Comparison of ENCODE assay signal across 9 mouse cellular contexts in genomic region chr3:116614295-116614892, GRCm38 (mm10). TPM values are rescaled to one million over a fixed set of nuclear protein-coding genes. Genes with fewer than 3 reads are reported as not detected.
A peak's percentile ranks its signal among the peaks of the same experiment; 100 is the strongest.
DNase-seq lines count a peak whose midpoint lies in the region; ATAC-seq lines count a peak whose summit lies in the region.
"Had no signal": no experiment of that assay in that cellular context is flagged by ENCODE, and none has a peak within 500 bp of the region (broad histone marks: within the 10 kb centered on the region; RNA-seq: fewer than 3 reads in every experiment).

TSS of gene Trmt13 (minus strand) at chr3:116614587.

- no peak within 1 kb of the TSS for H3K27ac ChIP-seq in forebrain, embryonic 15.5 days (replicated peaks)

- DNase-seq in gastrocnemius, postnatal 25 days = peak; percentile 6
- DNase-seq in gastrocnemius, postnatal 36 days = no peak
- peak; percentile 26 for DNase-seq in R1 (ENCODE audit: low read depth, low spot score)
- DNase-seq in layer of hippocampus, postnatal 25 days (ENCODE audit: extremely low spot score in 1 of 2, low spot score in 1 of 2) = no peak
- peak; percentile 51 for DNase-seq in lung, postnatal 10 days
- no peak for DNase-seq in cerebellum, adult 18-20 months
- no peak for DNase-seq in T-cell, adult 2 months (ENCODE audit: low spot score)

- no peak within 1 kb of the TSS for H3K4me2 ChIP-seq in forebrain, embryonic 15.5 days (replicated peaks)

- H3K9me3 ChIP-seq in forebrain, embryonic 15.5 days = no peaks in the 10 kb centered on the region
- H3K9me3 ChIP-seq: megakaryocyte, embryonic 14.5 days had no signal

- ATAC-seq in forebrain, embryonic 15.5 days (replicated peaks) = no peak

- intact Hi-C loops in gastrocnemius, postnatal 36 days (cut with DNase I) = no loop called here

- peaks cover 40% of the 10 kb centered on the region for H3K36me3 ChIP-seq in forebrain, embryonic 15.5 days

- WGBS in forebrain, embryonic 15.5 days = 89% methylated on average over 10 of the region's 10 CpGs

- H3K4me3 ChIP-seq in forebrain, embryonic 15.5 days = no peak within 1 kb of the TSS
- H3K4me3 ChIP-seq: megakaryocyte, embryonic 14.5 days had no signal

- no peak within 1 kb of the TSS for H3K9ac ChIP-seq in forebrain, embryonic 15.5 days (replicated peaks)

- no peaks in the 10 kb centered on the region for H3K27me3 ChIP-seq in forebrain, embryonic 15.5 days
- H3K27me3 ChIP-seq: megakaryocyte, embryonic 14.5 days had no signal

- no peaks in the 10 kb centered on the region for H3K4me1 ChIP-seq in forebrain, embryonic 15.5 days

RNA-seq across cellular contexts. Expression of gene Trmt13, which starts in this region (rescaled TPM):
- 1 to 10 TPM; 4.8 to 5.5 TPM for total RNA-seq in gastrocnemius, postnatal 25 days (2021)
- total RNA-seq in gastrocnemius, postnatal 36 days (2021) = 1 to 10 TPM; 3.9 to 5.3 TPM
- polyA plus RNA-seq in forebrain, embryonic 15.5 days (2015; fragmentation: Nextera tagmentation; extraction: Ambion mirVana) = 25.3 and 28.8 TPM in 2 replicates
- total RNA-seq in layer of hippocampus, postnatal 25 days (2021) = 10 to 100 TPM; 13.8 to 17.8 TPM

Comparison
In these comparisons a context has a peak if more than half of its experiments do, and no peak if none do; other contexts are left out.
1. DNase-seq: peak in gastrocnemius, postnatal 25 days (single experiment), R1 (single experiment) and lung, postnatal 10 days (single experiment); none in gastrocnemius, postnatal 36 days (0 of 2), layer of hippocampus, postnatal 25 days (0 of 2), cerebellum, adult 18-20 months (0 of 2) and T-cell, adult 2 months (single experiment).